Mouse (Mus musculus): Measurements from ENCODE around the gene Med27. TPM values are rescaled to one million over a fixed set of nuclear protein-coding genes. Genes with fewer than 3 reads are reported as not detected.
A peak's percentile ranks its signal among the peaks of the same experiment; 100 is the strongest.

Med27 gene
- polyA plus RNA-seq, 1 experiment from 2014 or later: 61.0 TPM

- 86% methylated on average over 8 of the region's 8 CpGs for WGBS
- no peak overlapping the region for H3K27ac ChIP-seq (replicated peaks)
- H3K4me1 ChIP-seq: peaks cover 8% of the 10 kb centered on the region
- peaks cover 6% of the 10 kb centered on the region; the same call in 1 of the 2 replicates for H3K36me3 ChIP-seq
- H3K27me3 ChIP-seq (ENCODE audit: low read depth, poor library complexity, severe bottlenecking): no peaks in the 10 kb centered on the region
- no peak overlapping the region for H3K4me3 ChIP-seq
- DNase-seq (ENCODE audit: low spot score): no peak
- no peaks in the 10 kb centered on the region for H3K9me3 ChIP-seq (replicated peaks)
These were observed 18.5 kb downstream of the Med27 start for GRCm38 (mm10) chr2:29365000-29365695.

GRCm38 (mm10) chr2:29368730-29369129 lies 22.1 kb downstream of the Med27 start:
- H3K4me3 ChIP-seq: no peak overlapping the region
- DNase-seq (ENCODE audit: low spot score): no peak
- 69% methylated on average over 5 of the region's 5 CpGs for WGBS
- H3K27me3 ChIP-seq (ENCODE audit: low read depth, poor library complexity, severe bottlenecking): no peaks in the 10 kb centered on the region
- peaks cover 7% of the 10 kb centered on the region for H3K4me1 ChIP-seq
- 0 out of 2 replicates have a peak, but pooled peaks cover 3% of the 10 kb centered on the region for H3K36me3 ChIP-seq
- H3K9me3 ChIP-seq (replicated peaks): no peaks in the 10 kb centered on the region
- H3K27ac ChIP-seq (replicated peaks): no peak overlapping the region

- H3K36me3 ChIP-seq: 0 out of 2 replicates have a peak, but pooled peaks cover 3% of the 10 kb centered on the region
- WGBS: 80% methylated on average over 5 of the region's 5 CpGs
- DNase-seq (ENCODE audit: low spot score): no peak
- peaks cover 7% of the 10 kb centered on the region for H3K4me1 ChIP-seq
- no peak overlapping the region for H3K27ac ChIP-seq (replicated peaks)
- H3K27me3 ChIP-seq (ENCODE audit: low read depth, poor library complexity, severe bottlenecking): no peaks in the 10 kb centered on the region
- H3K4me3 ChIP-seq: no peak overlapping the region
- H3K9me3 ChIP-seq (replicated peaks): no peaks in the 10 kb centered on the region
These were observed 25.6 kb downstream of the Med27 start for GRCm38 (mm10) chr2:29372176-29372575.

- Histone ChIP-seq H3K27ac (replicated peaks) (no peak overlapping the region; the same call in 1 of the 2 replicates), H3K9me3 (replicated peaks) (no peaks in the 10 kb centered on the region), H3K27me3 (ENCODE audit: low read depth, poor library complexity, severe bottlenecking) (no peaks in the 10 kb centered on the region), H3K4me1 (peaks cover 22% of the 10 kb centered on the region), H3K4me3 (no peak overlapping the region), H3K36me3 (no peaks in the 10 kb centered on the region)
- WGBS: 32% methylated on average over 4 of the region's 4 CpGs
- no peak for DNase-seq (ENCODE audit: low spot score)
These were observed 35.1 kb downstream of the Med27 start for GRCm38 (mm10) chr2:29381683-29382082.

GRCm38 (mm10) chr2:29382583-29382982 lies 36.0 kb downstream of the Med27 start:
- H3K27me3 ChIP-seq (ENCODE audit: low read depth, poor library complexity, severe bottlenecking): no peaks in the 10 kb centered on the region
- no peaks in the 10 kb centered on the region for H3K9me3 ChIP-seq (replicated peaks)
- 92% methylated on average over 4 of the region's 4 CpGs for WGBS
- DNase-seq (ENCODE audit: low spot score): no peak
- peaks cover 22% of the 10 kb centered on the region for H3K4me1 ChIP-seq
- no peak overlapping the region for H3K4me3 ChIP-seq
- H3K36me3 ChIP-seq: no peaks in the 10 kb centered on the region
- H3K27ac ChIP-seq (replicated peaks): no peak overlapping the region

GRCm38 (mm10) chr2:29383133-29383532 lies 36.5 kb downstream of the Med27 start:
- DNase-seq (ENCODE audit: low spot score): no peak
- no peaks in the 10 kb centered on the region for H3K9me3 ChIP-seq (replicated peaks)
- peaks cover 22% of the 10 kb centered on the region for H3K4me1 ChIP-seq
- no peaks in the 10 kb centered on the region for H3K36me3 ChIP-seq
- no peaks in the 10 kb centered on the region for H3K27me3 ChIP-seq (ENCODE audit: low read depth, poor library complexity, severe bottlenecking)
- H3K4me3 ChIP-seq: no peak overlapping the region
- H3K27ac ChIP-seq (replicated peaks): no peak overlapping the region

GRCm38 (mm10) chr2:29385405-29385804 lies 38.8 kb downstream of the Med27 start:
- H3K27me3 ChIP-seq (ENCODE audit: low read depth, poor library complexity, severe bottlenecking): no peaks in the 10 kb centered on the region
- no peaks in the 10 kb centered on the region for H3K36me3 ChIP-seq
- peaks cover 22% of the 10 kb centered on the region for H3K4me1 ChIP-seq
- DNase-seq (ENCODE audit: low spot score): no peak
- no peaks in the 10 kb centered on the region for H3K9me3 ChIP-seq (replicated peaks)
- 70% methylated on average over 10 of the region's 10 CpGs for WGBS
- no peak overlapping the region for H3K4me3 ChIP-seq
- H3K27ac ChIP-seq (replicated peaks): peak overlapping the region; percentile 52; the same call in 1 of the 2 replicates

- no peaks in the 10 kb centered on the region for H3K9me3 ChIP-seq (replicated peaks)
- H3K4me1 ChIP-seq: peaks cover 13% of the 10 kb centered on the region
- WGBS: 90% methylated on average over 2 of the region's 2 CpGs
- no peaks in the 10 kb centered on the region for H3K36me3 ChIP-seq
- H3K27me3 ChIP-seq (ENCODE audit: low read depth, poor library complexity, severe bottlenecking): no peaks in the 10 kb centered on the region
- H3K27ac ChIP-seq (replicated peaks): no peak overlapping the region
- no peak for DNase-seq (ENCODE audit: low spot score)
- no peak overlapping the region for H3K4me3 ChIP-seq
These were observed 40.6 kb downstream of the Med27 start for GRCm38 (mm10) chr2:29387268-29387667.

- Histone ChIP-seq H3K4me3 (no peak overlapping the region), H3K4me1 (peaks cover 23% of the 10 kb centered on the region), H3K27ac (replicated peaks) (no peak overlapping the region), H3K36me3 (no peaks in the 10 kb centered on the region), H3K27me3 (ENCODE audit: low read depth, poor library complexity, severe bottlenecking) (no peaks in the 10 kb centered on the region), H3K9me3 (replicated peaks) (no peaks in the 10 kb centered on the region)
- 91% methylated on average over 7 of the region's 7 CpGs for WGBS
- no peak for DNase-seq (ENCODE audit: low spot score)
These were observed 42.3 kb downstream of the Med27 start for GRCm38 (mm10) chr2:29388937-29389336.

- Histone ChIP-seq H3K4me3 (no peak overlapping the region), H3K36me3 (no peaks in the 10 kb centered on the region), H3K27me3 (ENCODE audit: low read depth, poor library complexity, severe bottlenecking) (no peaks in the 10 kb centered on the region), H3K27ac (replicated peaks) (no peak overlapping the region), H3K9me3 (replicated peaks) (no peaks in the 10 kb centered on the region), H3K4me1 (peaks cover 28% of the 10 kb centered on the region)
- DNase-seq (ENCODE audit: low spot score): no peak
- whole genome bisulfite sequencing: 94% methylated on average over 4 of the region's 4 CpGs
These were observed 44.5 kb downstream of the Med27 start for GRCm38 (mm10) chr2:29391086-29391485.

- 89% methylated on average over 1 of the region's 1 CpGs for WGBS
- H3K4me1 ChIP-seq: peaks cover 28% of the 10 kb centered on the region
- H3K27ac ChIP-seq (replicated peaks): no peak overlapping the region
- H3K36me3 ChIP-seq: no peaks in the 10 kb centered on the region
- no peaks in the 10 kb centered on the region for H3K27me3 ChIP-seq (ENCODE audit: low read depth, poor library complexity, severe bottlenecking)
- no peak overlapping the region for H3K4me3 ChIP-seq
- H3K9me3 ChIP-seq (replicated peaks): no peaks in the 10 kb centered on the region
- DNase-seq (ENCODE audit: low spot score): no peak
These were observed 45.4 kb downstream of the Med27 start for GRCm38 (mm10) chr2:29391996-29392395.

- Histone ChIP-seq H3K36me3 (no peaks in the 10 kb centered on the region), H3K27ac (replicated peaks) (no peak overlapping the region), H3K9me3 (replicated peaks) (no peaks in the 10 kb centered on the region), H3K4me1 (peaks cover 29% of the 10 kb centered on the region), H3K4me3 (no peak overlapping the region), H3K27me3 (ENCODE audit: low read depth, poor library complexity, severe bottlenecking) (no peaks in the 10 kb centered on the region)
- 91% methylated on average over 7 of the region's 7 CpGs for WGBS
- DNase-seq (ENCODE audit: low spot score): no peak
These were observed 53.6 kb downstream of the Med27 start for GRCm38 (mm10) chr2:29400234-29400633.

GRCm38 (mm10) chr2:29400812-29401211 lies 54.2 kb downstream of the Med27 start:
- DNase-seq (ENCODE audit: low spot score): no peak
- no peaks in the 10 kb centered on the region for H3K9me3 ChIP-seq (replicated peaks)
- peaks cover 27% of the 10 kb centered on the region for H3K4me1 ChIP-seq
- WGBS: 97% methylated on average over 3 of the region's 3 CpGs
- no peaks in the 10 kb centered on the region for H3K36me3 ChIP-seq
- H3K4me3 ChIP-seq: no peak overlapping the region
- no peak overlapping the region for H3K27ac ChIP-seq (replicated peaks)
- no peaks in the 10 kb centered on the region for H3K27me3 ChIP-seq (ENCODE audit: low read depth, poor library complexity, severe bottlenecking)
